Mouse (Mus musculus) heart, embryonic 11.5 days (tissue): ENCODE results near the gene Hist1h3e. TPM values are rescaled to one million over a fixed set of nuclear protein-coding genes. Genes with fewer than 3 reads are reported as not detected.
"Not testable (repeated sequence)": the region's sequence is repeated elsewhere in the genome, so short reads cannot be mapped to it uniquely, and the experiment has no call there.

Experiments used
- ATAC-seq: fragments of 200-750 bp; cut with Nextera tagmentation; replicated peaks from 2 replicates; pipeline ENCODE4 v1.8.0; 2017; ENCODE audit warnings: moderate library complexity; ENCODE audit not compliant: insufficient number of reproducible peaks, low FRiP score, low TSS enrichment
- H3K27ac ChIP-seq: fragments of 300-500 bp; sonication (generic); 2 replicates; pipeline ENCODE4 v1.5.1; 2014; ENCODE audit warnings: mild to moderate bottlenecking, low read depth, low read length
- H3K27me3 ChIP-seq: fragments of 300-500 bp; sonication (generic); 2 replicates; pipeline ENCODE4 v1.6.1; 2014; ENCODE audit warnings: mild to moderate bottlenecking, low read length, mixed read lengths; ENCODE audit not compliant: control insufficient read depth, insufficient read depth
- H3K36me3 ChIP-seq: fragments of 300-500 bp; sonication (generic); 2 replicates; pipeline ENCODE4 v1.6.1; 2014; ENCODE audit warnings: mild to moderate bottlenecking, low read length, moderate library complexity, mixed read lengths; ENCODE audit not compliant: control insufficient read depth, insufficient read depth
- H3K4me1 ChIP-seq: fragments of 300-500 bp; sonication (generic); 2 replicates; pipeline ENCODE4 v1.6.1; 2014; ENCODE audit warnings: low read length; ENCODE audit not compliant: control insufficient read depth, insufficient read depth
- H3K4me2 ChIP-seq: fragments of 300-500 bp; sonication (generic); 2 replicates; pipeline ENCODE4 v1.6.1; 2014; ENCODE audit warnings: mild to moderate bottlenecking, moderate library complexity
- H3K4me3 ChIP-seq: fragments of 300-500 bp; sonication (generic); 2 replicates; pipeline ENCODE4 v1.5.1; 2014; ENCODE audit warnings: low read depth, low read length
- H3K9ac ChIP-seq: fragments of 300-500 bp; sonication (generic); 2 replicates; pipeline ENCODE4 v1.6.1; 2014; ENCODE audit warnings: mild to moderate bottlenecking, low read depth, low read length, moderate library complexity
- H3K9me3 ChIP-seq: fragments of 300-500 bp; sonication (generic); replicated peaks from 2 replicates; pipeline ENCODE4 v1.6.1; 2016; ENCODE audit warnings: low read length; ENCODE audit not compliant: control insufficient read depth
- WGBS: fragments of 180-500 bp; shearing (Covaris S2); extraction: QIAGEN DNeasy Blood & Tissue Kit; methylation state at CpG from one replicate; pipeline ENCODE4 v1.1.7; 2014; ENCODE audit not compliant: insufficient replicate concordance; 5-methylcytosine and 5-hydroxymethylcytosine counted together
- polyA plus RNA-seq: library from polyadenylated mRNA; unstranded; fragments of >200 nt; fragmentation: Nextera tagmentation; extraction: Ambion mirVana; gene quantifications from 2 replicates; pipeline ENCODE4 v1.2.1, GENCODE M21; 2014

The Hist1h3e gene
- polyA plus RNA-seq, 1 experiment from 2014 or later = 3.0 TPM

DNA sequence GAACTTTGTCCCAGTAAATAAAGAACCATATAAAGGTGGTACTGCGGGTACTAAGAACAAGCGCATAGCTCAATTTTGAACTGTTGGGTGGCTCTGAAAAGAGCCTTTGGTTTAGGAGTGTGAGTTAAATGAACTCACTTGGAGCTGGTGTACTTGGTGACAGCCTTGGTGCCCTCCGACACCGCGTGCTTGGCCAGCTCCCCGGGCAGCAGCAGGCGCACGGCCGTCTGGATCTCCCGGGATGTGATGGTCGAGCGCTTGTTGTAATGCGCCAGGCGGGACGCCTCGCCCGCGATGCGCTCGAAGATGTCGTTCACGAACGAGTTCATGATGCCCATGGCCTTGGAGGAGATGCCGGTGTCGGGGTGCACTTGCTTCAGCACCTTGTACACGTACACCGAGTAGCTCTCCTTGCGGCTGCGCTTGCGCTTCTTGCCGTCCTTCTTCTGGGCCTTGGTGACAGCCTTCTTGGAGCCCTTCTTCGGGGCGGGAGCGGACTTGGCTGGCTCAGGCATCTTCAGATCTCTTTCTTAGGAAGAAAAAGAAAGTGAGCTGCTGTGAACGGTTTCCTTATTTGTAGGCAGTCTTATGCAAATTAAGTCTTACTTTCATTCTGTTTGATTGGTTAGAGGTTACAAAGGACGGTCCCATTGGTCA is 23.4 kb upstream of the Hist1h3e start:
- under 1% methylated on average over 21 of the region's 36 CpGs for WGBS
- ATAC-seq = peak; percentile 83
- Histone ChIP-seq H3K4me2 (peak overlapping the region; percentile 69), H3K4me1 (peaks cover 18% of the 10 kb centered on the region; the same call in 1 of the 2 replicates), H3K4me3 (peak overlapping the region; percentile 38), H3K9ac (peak overlapping the region; percentile 80), H3K27ac (peak overlapping the region; percentile 96)
- not testable (repeated sequence) for H3K27me3 ChIP-seq, H3K36me3 ChIP-seq, H3K9me3 ChIP-seq

DNA sequence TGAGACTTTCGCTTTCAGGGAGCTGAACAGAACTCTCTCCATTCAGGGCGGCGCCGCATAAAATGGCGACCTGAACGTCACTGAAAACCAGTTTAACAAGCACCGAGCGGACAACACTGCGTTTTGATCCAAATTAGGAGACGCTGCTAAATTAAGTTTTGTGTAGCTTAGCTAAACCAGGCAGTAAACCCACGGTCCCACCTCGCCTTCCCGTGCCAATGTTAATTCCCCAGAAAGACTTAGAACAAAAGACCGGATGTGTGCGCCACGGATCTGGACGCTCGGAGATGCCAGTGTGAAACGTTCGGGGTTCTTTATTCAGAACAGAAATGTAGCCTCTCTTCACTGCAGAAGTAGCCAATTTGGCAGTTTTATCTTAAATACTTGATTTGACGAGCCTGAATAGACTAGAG is 22.9 kb upstream of the Hist1h3e start:
- Histone ChIP-seq H3K27ac (peak overlapping the region; percentile 96), H3K27me3 (no peaks in the 10 kb centered on the region), H3K9me3 (no peaks in the 10 kb centered on the region), H3K4me1 (peaks cover 18% of the 10 kb centered on the region; the same call in 1 of the 2 replicates), H3K36me3 (no peaks in the 10 kb centered on the region), H3K4me3 (peak overlapping the region; percentile 38), H3K9ac (peak overlapping the region; percentile 80), H3K4me2 (peak overlapping the region; percentile 69)
- no peak for ATAC-seq
- WGBS = under 1% methylated on average over 21 of the region's 21 CpGs

DNA sequence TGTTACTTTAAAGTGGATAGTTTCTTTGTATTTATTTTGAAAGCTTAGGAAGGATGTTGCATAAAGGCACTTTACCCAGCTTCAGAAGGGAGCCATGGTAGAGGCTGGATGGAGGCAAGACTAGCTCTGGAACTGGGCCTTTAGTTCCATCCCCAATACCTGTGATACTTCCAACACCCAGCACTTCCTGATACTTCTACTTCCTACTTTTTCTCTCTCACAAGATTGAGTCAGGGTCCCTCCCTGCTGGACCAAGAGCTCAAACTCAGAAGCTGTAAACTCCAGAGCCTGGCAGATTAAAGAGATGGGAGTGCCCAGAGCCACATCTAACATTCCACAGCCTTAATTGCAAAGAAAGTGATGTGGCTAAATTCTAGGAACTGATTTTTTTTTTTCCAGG is 22.2 kb upstream of the Hist1h3e start:
- H3K4me3 ChIP-seq = peak overlapping the region; percentile 38
- peaks cover 18% of the 10 kb centered on the region; the same call in 1 of the 2 replicates for H3K4me1 ChIP-seq
- H3K36me3 ChIP-seq = no peaks in the 10 kb centered on the region
- H3K9me3 ChIP-seq = no peaks in the 10 kb centered on the region
- H3K27ac ChIP-seq = peak overlapping the region; percentile 96
- peak overlapping the region; percentile 69 for H3K4me2 ChIP-seq
- H3K27me3 ChIP-seq = no peaks in the 10 kb centered on the region
- no peak for ATAC-seq
- H3K9ac ChIP-seq = peak overlapping the region; percentile 80

DNA sequence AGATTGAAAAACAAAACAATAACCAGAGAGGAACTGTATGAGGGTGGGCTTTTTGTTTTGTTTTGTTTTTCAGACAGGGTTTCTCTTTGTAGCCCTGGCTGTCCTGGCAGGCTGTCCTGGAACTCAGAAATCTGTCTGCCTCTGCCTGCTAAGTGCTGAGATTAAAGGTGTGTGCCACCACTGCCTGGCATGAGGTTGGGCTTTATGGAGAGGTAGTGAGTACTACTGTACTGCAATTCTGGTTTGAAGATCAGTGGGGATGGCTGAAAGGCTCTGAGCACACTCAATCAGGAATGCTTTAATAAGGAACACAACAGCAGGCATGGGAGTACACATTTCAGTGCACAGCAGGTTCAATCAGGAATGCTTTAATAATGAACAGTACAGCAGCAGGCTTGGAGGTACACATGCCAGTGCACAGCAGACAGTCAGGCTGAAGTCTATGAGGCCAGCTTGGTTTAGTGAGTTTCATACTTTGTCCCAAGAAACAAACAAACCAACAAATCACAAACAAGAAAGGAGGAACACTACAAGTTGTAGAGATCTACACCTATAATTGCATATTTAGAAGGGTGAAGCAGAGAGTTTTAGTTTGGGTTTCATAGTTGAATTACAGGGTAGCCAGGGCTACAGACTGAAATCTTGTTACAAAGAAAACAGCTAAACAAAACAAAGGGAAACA is 21.4 kb upstream of the Hist1h3e start:
- H3K27me3 ChIP-seq = no peaks in the 10 kb centered on the region
- no peaks in the 10 kb centered on the region for H3K9me3 ChIP-seq
- peak overlapping the region; percentile 37 for H3K4me2 ChIP-seq
- H3K4me3 ChIP-seq = no peak overlapping the region; the same call in 1 of the 2 replicates
- ATAC-seq = no peak
- peaks cover 18% of the 10 kb centered on the region; the same call in 1 of the 2 replicates for H3K4me1 ChIP-seq
- 0 out of 2 replicates have a peak overlapping the region, but pooled peaks have one; percentile 34 for H3K9ac ChIP-seq
- peak overlapping the region; percentile 91 for H3K27ac ChIP-seq
- no peaks in the 10 kb centered on the region for H3K36me3 ChIP-seq

DNA sequence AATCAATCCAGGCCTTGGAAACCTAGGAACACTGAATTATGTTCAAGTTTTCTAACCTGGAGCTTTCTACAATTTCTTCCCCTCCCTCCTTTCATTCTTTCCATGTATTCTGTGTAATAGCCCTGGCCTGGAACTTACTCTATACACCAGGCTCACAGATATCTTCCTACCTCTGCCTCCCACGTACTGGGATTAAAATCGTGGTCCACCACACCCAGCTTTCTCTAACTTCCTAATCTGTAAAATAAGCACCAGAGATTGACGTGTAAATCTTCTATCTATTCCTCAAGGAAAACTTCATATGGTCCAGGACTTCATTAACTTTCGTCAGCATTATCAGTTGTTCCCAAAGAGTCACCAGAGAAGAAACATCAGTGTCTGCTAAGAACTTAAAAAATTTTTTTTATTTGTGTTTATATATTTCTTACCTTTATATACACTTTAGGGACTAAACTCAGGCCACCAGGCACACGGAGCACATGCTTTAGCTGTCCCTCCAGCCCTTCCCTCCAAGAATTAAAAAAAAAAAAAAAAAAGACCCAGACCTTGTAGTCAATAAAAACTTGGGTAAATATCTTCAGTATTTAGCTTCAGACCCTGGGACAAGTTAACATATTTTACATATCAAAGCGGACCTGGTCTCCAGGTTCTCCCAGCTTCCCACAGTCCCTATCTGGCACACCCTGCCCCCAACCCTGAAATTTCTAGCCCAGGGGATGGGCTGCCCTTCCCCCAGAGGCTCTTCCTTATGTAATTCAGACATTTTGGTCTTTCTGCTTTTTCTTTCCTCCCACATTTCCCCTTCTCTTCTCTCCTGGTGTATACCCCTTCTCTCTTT is 20.3 kb upstream of the Hist1h3e start:
- WGBS = 11% methylated on average over 6 of the region's 6 CpGs
- H3K4me1 ChIP-seq = peaks cover 18% of the 10 kb centered on the region; the same call in 1 of the 2 replicates
- H3K9me3 ChIP-seq = no peaks in the 10 kb centered on the region
- peak overlapping the region; percentile 91 for H3K27ac ChIP-seq
- H3K4me2 ChIP-seq = peak overlapping the region; percentile 85
- no peaks in the 10 kb centered on the region for H3K27me3 ChIP-seq
- ATAC-seq = no peak
- peak overlapping the region; percentile 49 for H3K4me3 ChIP-seq
- H3K36me3 ChIP-seq = no peaks in the 10 kb centered on the region
- H3K9ac ChIP-seq = peak overlapping the region; percentile 84

DNA sequence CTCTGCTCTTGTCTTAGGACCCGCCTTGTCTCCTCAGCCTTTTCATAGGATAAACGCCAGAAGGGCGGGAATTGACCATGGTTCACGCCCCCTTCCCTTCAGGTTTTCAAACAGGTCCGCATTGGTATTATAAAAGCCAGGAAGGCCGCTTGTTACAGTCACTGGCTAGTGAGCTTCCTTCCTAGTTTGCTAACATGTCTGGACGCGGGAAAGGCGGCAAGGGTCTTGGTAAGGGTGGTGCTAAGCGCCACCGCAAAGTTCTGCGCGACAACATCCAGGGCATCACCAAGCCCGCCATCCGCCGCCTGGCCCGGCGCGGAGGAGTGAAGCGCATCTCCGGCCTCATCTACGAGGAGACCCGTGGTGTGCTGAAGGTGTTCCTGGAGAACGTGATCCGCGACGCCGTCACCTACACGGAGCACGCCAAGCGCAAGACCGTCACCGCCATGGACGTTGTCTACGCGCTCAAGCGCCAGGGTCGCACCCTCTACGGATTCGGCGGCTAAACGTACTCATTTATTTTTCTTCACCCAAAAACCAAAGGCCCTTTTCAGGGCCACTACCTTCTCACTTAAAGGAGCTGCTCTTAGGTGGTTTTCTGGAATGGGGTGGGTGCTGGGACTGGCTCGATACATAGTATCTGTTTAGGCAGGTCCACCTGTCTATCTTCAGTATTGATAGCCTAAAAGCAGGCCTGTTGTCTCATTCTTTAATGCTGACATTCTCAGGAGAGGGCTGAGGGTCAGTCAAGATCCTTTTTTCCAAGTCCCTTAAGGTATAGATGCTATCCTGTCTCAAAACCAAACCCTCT is 19.4 kb upstream of the Hist1h3e start, which contains the start of gene Hist1h4d:
Hist1h4d (plus strand) TSS at position 191 of the 811 bp plus-strand sequence.
- under 1% methylated on average over 43 of the region's 43 CpGs for WGBS
- Histone ChIP-seq H3K9me3 (no peaks in the 10 kb centered on the region), H3K9ac (peak within 1 kb of the TSS; percentile 84), H3K4me2 (peak within 1 kb of the TSS; percentile 85), H3K27me3 (no peaks in the 10 kb centered on the region), H3K4me3 (peak within 1 kb of the TSS; percentile 49), H3K27ac (peak within 1 kb of the TSS; percentile 91), H3K4me1 (peaks cover 17% of the 10 kb centered on the region; the same call in 1 of the 2 replicates), H3K36me3 (no peaks in the 10 kb centered on the region)
- peak; percentile 83 for ATAC-seq

DNA sequence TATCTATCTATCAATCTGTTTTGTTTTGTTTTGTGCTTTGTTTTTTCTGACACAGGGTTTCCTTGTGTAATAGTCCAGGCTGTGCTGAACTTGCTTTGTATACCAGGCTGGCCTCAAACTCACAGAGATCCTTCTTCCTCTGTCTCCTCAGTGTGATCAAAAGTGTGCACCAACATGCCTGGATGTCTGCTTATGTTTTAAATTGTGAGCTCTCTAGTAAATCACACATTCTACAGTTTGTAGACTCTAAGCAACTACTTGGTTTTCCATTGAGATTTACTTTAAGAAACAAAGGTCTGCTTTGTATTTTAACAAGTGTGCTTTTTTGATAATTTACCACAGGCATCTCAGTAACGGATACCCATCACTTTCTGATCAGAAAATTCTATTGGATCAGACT is 15.7 kb upstream of the Hist1h3e start:
- Histone ChIP-seq H3K27me3 (no peaks in the 10 kb centered on the region), H3K9ac (no peak overlapping the region), H3K4me2 (no peak overlapping the region), H3K4me3 (no peak overlapping the region), H3K27ac (no peak overlapping the region), H3K36me3 (no peaks in the 10 kb centered on the region), H3K9me3 (no peaks in the 10 kb centered on the region), H3K4me1 (peaks cover 14% of the 10 kb centered on the region; the same call in 1 of the 2 replicates)
- 95% methylated on average over 1 of the region's 1 CpGs for WGBS
- no peak for ATAC-seq
